Mouse (Mus musculus): ENCODE measurements at regions not wholly inside any gene's neighbourhood (a gene's known extent, or its start where the extent isn't known, plus 50 kb on each side); places are given as distances from the start of the nearest gene placed in this dataset.

- no peak for TF ChIP-seq CTCF (conservative IDR thresholded peaks at IDR 0.05; ENCODE audit: insufficient read depth, insufficient read length, low read depth, low read length)
- TF ChIP-seq POLR2A (IDR thresholded peaks at IDR 0.05; ENCODE audit: low read depth, low read length) = no peak
Measured at GRCm38 (mm10) chr5:99111235-99111634, 74.1 kb upstream of the Prkg2 start.
